Mouse (Mus musculus): ENCODE results near the gene Gm13057. TPM values are rescaled to one million over a fixed set of nuclear protein-coding genes. Genes with fewer than 3 reads are reported as not detected.
"Not testable (repeated sequence)": the region's sequence is repeated elsewhere in the genome, so short reads cannot be mapped to it uniquely, and the experiment has no call there.

Gene Gm13057
- total RNA-seq (2021): not detected

GRCm38 (mm10) chr4:143551400-143551799 lies at the start of gene Gm13057, which contains the start of gene BC080695:
Gene Gm13057, plus strand, starts transcription at chr4:143551709.
Gene BC080695, plus strand, starts transcription at chr4:143551700.
- intact Hi-C loops (cut with DNase I): not testable (repeated sequence)

GRCm38 (mm10) chr4:143511043-143511442 lies 40.5 kb upstream of the Gm13057 start, which contains the start of gene Gm13043:
Gene Gm13043, plus strand, starts transcription at chr4:143511343.
- intact Hi-C loops (cut with DNase I): no loop called here

More at GRCm38 (mm10) chr4:143551400-143551799, at the start of gene Gm13057, which contains the start of gene BC080695:
- not testable (repeated sequence) for DNase-seq (ENCODE audit: low spot score in 2 of 2)

GRCm38 (mm10) chr4:143535654-143536053 lies 15.9 kb upstream of the Gm13057 start, which contains the start of gene Gm13040:
Gene Gm13040, plus strand, starts transcription at chr4:143535954.
- intact Hi-C loops (cut with DNase I); DNase-seq (ENCODE audit: low spot score in 2 of 2): not testable (repeated sequence)

More at GRCm38 (mm10) chr4:143511043-143511442, 40.5 kb upstream of the Gm13057 start, which contains the start of gene Gm13043:
- DNase-seq (ENCODE audit: low spot score in 2 of 2): no peak

Other genes with a start within 250 kb of the Gm13057 start
- gene Lrrc38, start 202.0 kb upstream of the Gm13057 start, total RNA-seq (2021): 1 to 10 TPM; 1.9 to 2.3 TPM
- gene Pramel1, start 157.3 kb upstream of the Gm13057 start, total RNA-seq (2021): not detected
- gene Pramef8, start 139.3 kb upstream of the Gm13057 start, total RNA-seq (2021): 10 to 100 TPM; 11.7 to 12.6 TPM
- not detected for gene Oog4, start 101.4 kb upstream of the Gm13057 start, total RNA-seq (2021)
- gene Gm13043, start 40.4 kb upstream of the Gm13057 start, total RNA-seq (2021): not detected
- gene Gm13040, start 15.8 kb upstream of the Gm13057 start, total RNA-seq (2021): not detected
- not detected for gene BC080695, start within 50 bp of the Gm13057 start, total RNA-seq (2021)
- gene Gm13083, start 63.3 kb downstream of the Gm13057 start, total RNA-seq (2021): not detected
- not detected for gene Gm13088, start 105.5 kb downstream of the Gm13057 start, total RNA-seq (2021)
- not detected for gene Gm13089, start 151.0 kb downstream of the Gm13057 start, total RNA-seq (2021)
- gene Gm13078, start 167.7 kb downstream of the Gm13057 start, total RNA-seq (2021): not detected
- gene Gm13023, start 237.6 kb downstream of the Gm13057 start, total RNA-seq (2021): not detected

Data from left cerebral cortex, postnatal 25 days (tissue).